Mouse (Mus musculus) liver, embryonic 16.5 days (tissue): ENCODE measurements around the gene Rap2c. TPM values are rescaled to one million over a fixed set of nuclear protein-coding genes. Genes with fewer than 3 reads are reported as not detected.

Source experiments
- polyA plus RNA-seq: library from polyadenylated mRNA; unstranded; fragments of >200 nt; fragmentation: Nextera tagmentation; extraction: Ambion mirVana; gene quantifications from 2 replicates; pipeline ENCODE4 v1.2.1, GENCODE M21; 2015

The Rap2c gene
- polyA plus RNA-seq, 1 experiment from 2014 or later, result 8.5 TPM

Other genes starting within 250 kb of the Rap2c start
- gene Stk26, start 177.0 kb downstream of the Rap2c start, polyA plus RNA-seq, result 3.4 and 3.7 TPM in 2 replicates
- gene Frmd7, start 75.3 kb downstream of the Rap2c start, polyA plus RNA-seq, result not detected in 2 replicates
- gene Mbnl3, start 188.5 kb upstream of the Rap2c start, polyA plus RNA-seq, result 5.5 and 5.9 TPM in 2 replicates